Mouse (Mus musculus): ENCODE data around the gene Fam118b. TPM values are rescaled to one million over a fixed set of nuclear protein-coding genes. Genes with fewer than 3 reads are reported as not detected.

Fam118b gene
- polyA plus RNA-seq (2015; fragmentation: Nextera tagmentation; extraction: Ambion mirVana): 46.6 and 48.5 TPM in 2 replicates

DNA sequence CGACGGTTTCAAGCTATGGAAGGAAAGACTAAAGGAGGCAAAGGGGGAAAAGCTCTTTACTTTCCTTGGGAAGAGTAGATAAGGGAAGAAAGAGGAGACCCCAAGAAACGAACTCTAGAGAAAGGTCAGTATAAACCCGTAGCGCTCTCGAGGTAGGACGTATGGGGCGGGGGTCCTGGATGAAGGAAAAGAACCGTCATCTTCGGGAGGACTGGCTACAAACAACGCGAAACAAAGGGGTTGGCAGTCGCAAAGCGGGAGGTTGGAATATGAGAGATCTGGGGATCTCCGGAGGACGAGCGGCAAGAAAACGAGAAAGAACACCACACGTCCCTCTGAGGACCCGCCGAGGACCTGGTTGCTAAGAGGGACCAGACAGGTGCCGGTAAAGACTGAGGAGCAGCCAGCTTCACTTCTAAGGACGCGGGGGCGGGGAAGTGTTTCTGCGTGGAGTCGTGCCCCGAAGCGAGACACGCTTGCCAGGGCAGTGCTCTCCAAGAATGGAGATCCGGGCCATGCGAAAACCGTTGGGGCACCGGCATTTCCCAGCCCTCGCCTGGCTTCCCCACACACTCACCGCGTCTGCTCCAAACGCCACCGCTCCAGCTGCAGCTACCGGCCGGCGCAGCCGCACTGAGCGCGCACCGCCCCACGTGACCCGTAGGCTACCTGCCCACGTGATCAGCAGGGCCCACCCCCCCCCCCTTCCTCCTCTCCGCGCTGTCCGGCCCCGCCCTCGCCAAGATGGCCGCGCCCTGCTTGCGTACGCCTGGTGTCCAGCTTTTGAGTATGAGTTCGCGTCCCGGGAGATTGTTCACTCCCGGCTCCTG is at the start of gene Fam118b, which contains the start of gene Rpusd4:
Gene Fam118b, minus strand, starts transcription at position 660 of the 830 bp plus-strand sequence.
Gene Rpusd4, plus strand, starts transcription at position 720 of the 830 bp plus-strand sequence.
- peak; percentile 96 for ATAC-seq
- WGBS: under 1% methylated on average over 59 of the region's 62 CpGs
- H3K9me3 ChIP-seq (ENCODE audit: control insufficient read depth, low read length): no peaks in the 10 kb centered on the region

GRCm38 (mm10) chr9:35316771-35317211 is 49.2 kb upstream of the Fam118b start:
- Histone ChIP-seq H3K27ac (ENCODE audit: low read depth, low read length) (no peak overlapping the region), H3K4me3 (ENCODE audit: low read length) (no peak overlapping the region), H3K9me3 (ENCODE audit: control insufficient read depth, low read length) (no peaks in the 10 kb centered on the region), H3K9ac (ENCODE audit: low read depth, low read length) (no peak overlapping the region; the same call in 1 of the 2 replicates), H3K27me3 (replicated peaks; ENCODE audit: control insufficient read depth, insufficient read depth, low read length) (peaks cover 14% of the 10 kb centered on the region), H3K4me2 (ENCODE audit: low read length) (no peak overlapping the region), H3K4me1 (ENCODE audit: control insufficient read depth, insufficient read depth, low read depth, low read length) (no peaks in the 10 kb centered on the region), H3K36me3 (ENCODE audit: control insufficient read depth, insufficient read depth, low read length) (no peaks in the 10 kb centered on the region)
- 51% methylated on average over 3 of the region's 3 CpGs for WGBS
- no peak for ATAC-seq

More for the DNA sequence above, at the start of gene Fam118b, which contains the start of gene Rpusd4:
- Histone ChIP-seq H3K36me3 (ENCODE audit: control insufficient read depth, insufficient read depth, low read length) (no peaks in the 10 kb centered on the region), H3K27me3 (replicated peaks; ENCODE audit: control insufficient read depth, insufficient read depth, low read length) (no peaks in the 10 kb centered on the region), H3K4me2 (ENCODE audit: low read length) (peak within 1 kb of the TSS; percentile 84), H3K4me3 (ENCODE audit: low read length) (peak within 1 kb of the TSS; percentile 91), H3K27ac (ENCODE audit: low read depth, low read length) (peak within 1 kb of the TSS; percentile 87), H3K4me1 (ENCODE audit: control insufficient read depth, insufficient read depth, low read depth, low read length) (peaks cover 14% of the 10 kb centered on the region), H3K9ac (ENCODE audit: low read depth, low read length) (peak within 1 kb of the TSS; percentile 83)

DNA sequence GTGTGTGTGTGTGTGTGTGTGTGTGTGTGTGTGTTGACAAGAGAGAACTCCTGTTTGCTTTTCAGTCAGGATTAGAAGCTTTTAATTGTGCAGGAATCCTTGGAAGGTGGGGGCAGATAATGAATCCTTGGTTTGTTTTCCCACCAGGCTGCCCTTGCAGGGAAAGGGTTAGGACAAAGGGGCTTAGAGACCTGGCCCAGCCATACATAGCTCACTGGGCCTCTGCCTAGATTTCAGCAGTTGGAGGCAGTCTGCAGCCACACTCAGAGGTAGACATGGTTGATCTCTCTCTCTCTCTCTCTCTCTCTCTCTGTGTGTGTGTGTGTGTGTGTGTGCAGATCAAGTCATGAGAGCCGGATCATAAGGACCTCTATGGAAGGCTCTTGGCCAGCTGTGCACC is 46.6 kb upstream of the Fam118b start:
- Histone ChIP-seq H3K9ac (ENCODE audit: low read depth, low read length) (no peak overlapping the region), H3K4me1 (ENCODE audit: control insufficient read depth, insufficient read depth, low read depth, low read length) (no peaks in the 10 kb centered on the region), H3K4me2 (ENCODE audit: low read length) (no peak overlapping the region), H3K9me3 (ENCODE audit: control insufficient read depth, low read length) (no peaks in the 10 kb centered on the region), H3K27me3 (replicated peaks; ENCODE audit: control insufficient read depth, insufficient read depth, low read length) (peaks cover 15% of the 10 kb centered on the region), H3K36me3 (ENCODE audit: control insufficient read depth, insufficient read depth, low read length) (no peaks in the 10 kb centered on the region), H3K4me3 (ENCODE audit: low read length) (no peak overlapping the region), H3K27ac (ENCODE audit: low read depth, low read length) (no peak overlapping the region)
- WGBS: 47% methylated on average over 1 of the region's 1 CpGs
- ATAC-seq: no peak

GRCm38 (mm10) chr9:35313601-35314000 is 46.0 kb upstream of the Fam118b start:
- WGBS: 32% methylated on average over 4 of the region's 4 CpGs
- H3K4me3 ChIP-seq (ENCODE audit: low read length): no peak overlapping the region

DNA sequence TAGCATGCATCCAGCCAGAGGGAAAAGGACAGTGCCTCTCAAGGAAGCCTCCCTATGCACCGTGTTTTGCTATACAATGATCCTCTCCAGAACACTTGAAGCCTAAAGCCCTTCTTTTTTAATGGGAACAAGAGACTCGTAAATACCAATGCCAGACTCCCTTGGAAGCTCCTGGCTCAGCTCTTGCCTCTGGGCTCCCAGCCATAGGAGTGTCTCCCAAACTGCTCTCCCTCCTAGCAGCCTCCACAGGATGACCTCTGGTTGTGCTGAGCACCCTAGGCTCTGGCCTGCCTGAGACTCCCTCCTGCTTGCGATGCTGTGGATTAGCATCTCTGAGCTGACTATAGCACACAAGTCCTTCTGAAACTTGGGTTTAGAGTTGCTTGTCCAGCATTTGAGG is 44.9 kb upstream of the Fam118b start:
- H3K9ac ChIP-seq (ENCODE audit: low read depth, low read length): no peak overlapping the region
- ATAC-seq: no peak
- WGBS: 49% methylated on average over 3 of the region's 3 CpGs
- no peaks in the 10 kb centered on the region for H3K4me1 ChIP-seq (ENCODE audit: control insufficient read depth, insufficient read depth, low read depth, low read length)
- no peak overlapping the region for H3K4me2 ChIP-seq (ENCODE audit: low read length)
- H3K27me3 ChIP-seq (replicated peaks; ENCODE audit: control insufficient read depth, insufficient read depth, low read length): peaks cover 12% of the 10 kb centered on the region
- H3K27ac ChIP-seq (ENCODE audit: low read depth, low read length): no peak overlapping the region
- H3K4me3 ChIP-seq (ENCODE audit: low read length): no peak overlapping the region
- H3K36me3 ChIP-seq (ENCODE audit: control insufficient read depth, insufficient read depth, low read length): no peaks in the 10 kb centered on the region
- H3K9me3 ChIP-seq (ENCODE audit: control insufficient read depth, low read length): no peaks in the 10 kb centered on the region

More at GRCm38 (mm10) chr9:35313601-35314000, 46.0 kb upstream of the Fam118b start:
- Histone ChIP-seq H3K27me3 (replicated peaks; ENCODE audit: control insufficient read depth, insufficient read depth, low read length) (peaks cover 15% of the 10 kb centered on the region), H3K4me1 (ENCODE audit: control insufficient read depth, insufficient read depth, low read depth, low read length) (no peaks in the 10 kb centered on the region), H3K27ac (ENCODE audit: low read depth, low read length) (no peak overlapping the region), H3K36me3 (ENCODE audit: control insufficient read depth, insufficient read depth, low read length) (no peaks in the 10 kb centered on the region), H3K9me3 (ENCODE audit: control insufficient read depth, low read length) (no peaks in the 10 kb centered on the region), H3K9ac (ENCODE audit: low read depth, low read length) (no peak overlapping the region), H3K4me2 (ENCODE audit: low read length) (no peak overlapping the region)
- no peak for ATAC-seq

DNA sequence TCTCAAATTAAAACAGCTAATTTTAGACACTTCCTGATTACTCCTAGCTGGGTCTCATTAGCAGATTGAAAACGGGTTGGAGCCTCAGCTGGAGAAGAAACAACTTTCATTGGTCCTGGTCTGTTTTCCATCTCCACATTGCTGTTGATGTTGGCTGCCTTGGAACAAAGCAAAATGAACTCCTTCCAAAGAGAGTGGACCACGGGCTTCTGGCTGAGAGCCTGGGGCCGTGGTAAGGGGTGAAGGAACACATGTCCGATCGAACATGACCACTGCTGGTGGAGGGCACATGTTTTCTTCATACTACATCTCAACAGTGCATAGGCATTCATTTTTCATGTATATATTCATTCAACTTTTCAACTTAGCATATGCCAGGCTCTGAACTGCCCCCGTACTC is 42.8 kb upstream of the Fam118b start:
- no peak overlapping the region for H3K9ac ChIP-seq (ENCODE audit: low read depth, low read length)
- no peak for ATAC-seq
- 82% methylated on average over 6 of the region's 6 CpGs for WGBS
- H3K27ac ChIP-seq (ENCODE audit: low read depth, low read length): no peak overlapping the region
- no peak overlapping the region for H3K4me3 ChIP-seq (ENCODE audit: low read length)
- H3K36me3 ChIP-seq (ENCODE audit: control insufficient read depth, insufficient read depth, low read length): no peaks in the 10 kb centered on the region
- H3K9me3 ChIP-seq (ENCODE audit: control insufficient read depth, low read length): no peaks in the 10 kb centered on the region
- H3K27me3 ChIP-seq (replicated peaks; ENCODE audit: control insufficient read depth, insufficient read depth, low read length): peaks cover 8% of the 10 kb centered on the region; the same call in 1 of the 2 replicates
- no peak overlapping the region for H3K4me2 ChIP-seq (ENCODE audit: low read length)
- H3K4me1 ChIP-seq (ENCODE audit: control insufficient read depth, insufficient read depth, low read depth, low read length): no peaks in the 10 kb centered on the region

DNA sequence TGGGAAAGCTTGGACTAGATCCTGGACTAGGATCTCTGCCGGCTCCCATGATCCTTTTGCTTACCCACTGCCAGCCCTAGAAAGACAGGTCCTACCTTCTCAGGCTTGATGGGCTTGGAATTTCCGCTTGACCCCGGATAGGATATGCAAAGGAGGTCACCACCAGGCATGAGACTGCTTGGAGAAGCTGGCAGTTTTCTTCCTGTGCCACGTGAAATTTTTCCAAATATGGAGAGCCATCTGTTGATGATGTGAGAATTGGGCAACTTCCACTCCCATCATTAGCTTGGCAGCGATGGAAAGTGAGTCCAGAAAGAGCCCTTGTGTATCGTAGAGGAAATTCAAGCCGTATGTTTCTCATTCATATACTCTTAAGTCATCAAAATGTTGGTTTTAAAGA is 39.9 kb upstream of the Fam118b start:
- Histone ChIP-seq H3K4me1 (ENCODE audit: control insufficient read depth, insufficient read depth, low read depth, low read length) (no peaks in the 10 kb centered on the region), H3K4me3 (ENCODE audit: low read length) (no peak overlapping the region), H3K27ac (ENCODE audit: low read depth, low read length) (no peak overlapping the region), H3K4me2 (ENCODE audit: low read length) (no peak overlapping the region), H3K36me3 (ENCODE audit: control insufficient read depth, insufficient read depth, low read length) (no peaks in the 10 kb centered on the region), H3K9ac (ENCODE audit: low read depth, low read length) (no peak overlapping the region), H3K27me3 (replicated peaks; ENCODE audit: control insufficient read depth, insufficient read depth, low read length) (peaks cover 3% of the 10 kb centered on the region; the same call in 1 of the 2 replicates), H3K9me3 (ENCODE audit: control insufficient read depth, low read length) (no peaks in the 10 kb centered on the region)
- ATAC-seq: no peak
- 75% methylated on average over 7 of the region's 7 CpGs for WGBS

- Histone ChIP-seq H3K4me3 (ENCODE audit: low read length) (no peak overlapping the region), H3K9ac (ENCODE audit: low read depth, low read length) (no peak overlapping the region), H3K27ac (ENCODE audit: low read depth, low read length) (no peak overlapping the region), H3K4me2 (ENCODE audit: low read length) (no peak overlapping the region), H3K27me3 (replicated peaks; ENCODE audit: control insufficient read depth, insufficient read depth, low read length) (no peaks in the 10 kb centered on the region), H3K4me1 (ENCODE audit: control insufficient read depth, insufficient read depth, low read depth, low read length) (no peaks in the 10 kb centered on the region), H3K9me3 (ENCODE audit: control insufficient read depth, low read length) (no peaks in the 10 kb centered on the region), H3K36me3 (ENCODE audit: control insufficient read depth, insufficient read depth, low read length) (no peaks in the 10 kb centered on the region)
- no peak for ATAC-seq
- 91% methylated on average over 3 of the region's 3 CpGs for WGBS
Measured at GRCm38 (mm10) chr9:35302172-35302571, 34.6 kb upstream of the Fam118b start.

GRCm38 (mm10) chr9:35297791-35298190 is 30.2 kb upstream of the Fam118b start:
- Histone ChIP-seq H3K27me3 (replicated peaks; ENCODE audit: control insufficient read depth, insufficient read depth, low read length) (no peaks in the 10 kb centered on the region; the same call in 1 of the 2 replicates), H3K4me3 (ENCODE audit: low read length) (no peak overlapping the region), H3K4me1 (ENCODE audit: control insufficient read depth, insufficient read depth, low read depth, low read length) (no peaks in the 10 kb centered on the region), H3K27ac (ENCODE audit: low read depth, low read length) (no peak overlapping the region), H3K36me3 (ENCODE audit: control insufficient read depth, insufficient read depth, low read length) (no peaks in the 10 kb centered on the region), H3K4me2 (ENCODE audit: low read length) (no peak overlapping the region), H3K9me3 (ENCODE audit: control insufficient read depth, low read length) (no peaks in the 10 kb centered on the region), H3K9ac (ENCODE audit: low read depth, low read length) (no peak overlapping the region)
- no peak for ATAC-seq
